Mouse (Mus musculus): ENCODE measurements around the gene Asic1. TPM values are rescaled to one million over a fixed set of nuclear protein-coding genes. Genes with fewer than 3 reads are reported as not detected.

Gene Asic1
- polyA plus RNA-seq, 1 experiment: 2.0 TPM

- no peak overlapping the region for H3ac ChIP-seq (ENCODE audit: control insufficient read depth, insufficient read length)
- no peak overlapping the region for H3K4me3 ChIP-seq
- peaks cover 48% of the 10 kb centered on the region for H3K36me3 ChIP-seq (ENCODE audit: control insufficient read depth, insufficient read depth)
- TF ChIP-seq USF1 (IDR thresholded peaks at IDR 0.05; ENCODE audit: low read depth): no peak
- no peak for TF ChIP-seq POLR2A (IDR thresholded peaks at IDR 0.05; ENCODE audit: insufficient read length, low read depth)
- TF ChIP-seq MYOD1 (IDR thresholded peaks at IDR 0.05; ENCODE audit: control insufficient read depth in 1 of 3, insufficient read length in 2 of 3, low read depth in 2 of 3): no peak
- no peak for TF ChIP-seq POLR2AphosphoS2 (IDR thresholded peaks at IDR 0.05; ENCODE audit: insufficient read length, low read depth)
- no peak for TF ChIP-seq E2F4 (IDR thresholded peaks at IDR 0.05; ENCODE audit: insufficient read depth)
- no peak for TF ChIP-seq MYOG (IDR thresholded peaks at IDR 0.05; ENCODE audit: control insufficient read depth in 1 of 3, insufficient read depth in 1 of 3, insufficient read length in 2 of 3, low read depth in 2 of 3)
- TF ChIP-seq TCF3 (IDR thresholded peaks at IDR 0.05; ENCODE audit: insufficient read length, low read depth): no peak
- TF ChIP-seq REST (IDR thresholded peaks at IDR 0.05; ENCODE audit: insufficient read depth, insufficient read length): no peak
- no peak for TF ChIP-seq CEBPB (IDR thresholded peaks at IDR 0.05; ENCODE audit: insufficient read depth, poor library complexity, severe bottlenecking)
- TF ChIP-seq MAX (IDR thresholded peaks at IDR 0.05; ENCODE audit: low read depth): no peak
- H3K79me2 ChIP-seq (ENCODE audit: control insufficient read depth, insufficient read depth): peaks cover 6% of the 10 kb centered on the region
- H3K4me2 ChIP-seq (ENCODE audit: low read depth): no peak overlapping the region
- no peaks in the 10 kb centered on the region for H3K27me3 ChIP-seq (ENCODE audit: control insufficient read depth, insufficient read depth, insufficient read length)
These were observed 38.0 kb downstream of the Asic1 start for GRCm38 (mm10) chr15:99708176-99708575.

- H3K36me3 ChIP-seq (ENCODE audit: control insufficient read depth, insufficient read depth): peaks cover 59% of the 10 kb centered on the region
- no peak overlapping the region for H3ac ChIP-seq (ENCODE audit: control insufficient read depth, insufficient read length)
- H3K27me3 ChIP-seq (ENCODE audit: control insufficient read depth, insufficient read depth, insufficient read length): no peaks in the 10 kb centered on the region
- no peak for TF ChIP-seq E2F4 (IDR thresholded peaks at IDR 0.05; ENCODE audit: insufficient read depth)
- no peak for TF ChIP-seq POLR2AphosphoS2 (IDR thresholded peaks at IDR 0.05; ENCODE audit: insufficient read length, low read depth)
- TF ChIP-seq MYOD1 (IDR thresholded peaks at IDR 0.05; ENCODE audit: control insufficient read depth in 1 of 3, insufficient read length in 2 of 3, low read depth in 2 of 3): no peak
- TF ChIP-seq SRF (IDR thresholded peaks at IDR 0.05; ENCODE audit: control insufficient read depth, insufficient read length, low read depth): no peak
- no peak for TF ChIP-seq MYOG (IDR thresholded peaks at IDR 0.05; ENCODE audit: control insufficient read depth in 1 of 3, insufficient read depth in 1 of 3, insufficient read length in 2 of 3, low read depth in 2 of 3)
- TF ChIP-seq TCF12 (IDR thresholded peaks at IDR 0.05; ENCODE audit: insufficient read depth, poor library complexity, severe bottlenecking): no peak
- no peak for TF ChIP-seq REST (IDR thresholded peaks at IDR 0.05; ENCODE audit: insufficient read depth, insufficient read length)
- no peak overlapping the region for H3K4me2 ChIP-seq (ENCODE audit: low read depth)
- no peak overlapping the region for H3K4me3 ChIP-seq
- H3K79me2 ChIP-seq (ENCODE audit: control insufficient read depth, insufficient read depth): no peaks in the 10 kb centered on the region
These were observed 40.3 kb downstream of the Asic1 start for GRCm38 (mm10) chr15:99710221-99711190.

- TF ChIP-seq CEBPB (IDR thresholded peaks at IDR 0.05; ENCODE audit: insufficient read depth, poor library complexity, severe bottlenecking): no peak
- no peak for TF ChIP-seq MYOD1 (IDR thresholded peaks at IDR 0.05; ENCODE audit: control insufficient read depth in 1 of 3, insufficient read length in 2 of 3, low read depth in 2 of 3)
- no peak for TF ChIP-seq SRF (IDR thresholded peaks at IDR 0.05; ENCODE audit: control insufficient read depth, insufficient read length, low read depth)
- no peak for TF ChIP-seq POLR2A (IDR thresholded peaks at IDR 0.05; ENCODE audit: insufficient read length, low read depth)
- TF ChIP-seq TCF12 (IDR thresholded peaks at IDR 0.05; ENCODE audit: insufficient read depth, poor library complexity, severe bottlenecking): no peak
- no peak for TF ChIP-seq REST (IDR thresholded peaks at IDR 0.05; ENCODE audit: insufficient read depth, insufficient read length)
- no peak for TF ChIP-seq POLR2AphosphoS2 (IDR thresholded peaks at IDR 0.05; ENCODE audit: insufficient read length, low read depth)
- TF ChIP-seq E2F4 (IDR thresholded peaks at IDR 0.05; ENCODE audit: insufficient read depth): no peak
- no peak for TF ChIP-seq MAX (IDR thresholded peaks at IDR 0.05; ENCODE audit: low read depth)
- TF ChIP-seq MYOG (IDR thresholded peaks at IDR 0.05; ENCODE audit: control insufficient read depth in 1 of 3, insufficient read depth in 1 of 3, insufficient read length in 2 of 3, low read depth in 2 of 3): no peak
- no peak for TF ChIP-seq TCF3 (IDR thresholded peaks at IDR 0.05; ENCODE audit: insufficient read length, low read depth)
- no peak for TF ChIP-seq USF1 (IDR thresholded peaks at IDR 0.05; ENCODE audit: low read depth)
- no peaks in the 10 kb centered on the region for H3K79me2 ChIP-seq (ENCODE audit: control insufficient read depth, insufficient read depth)
- H3K4me2 ChIP-seq (ENCODE audit: low read depth): no peak overlapping the region
- H3ac ChIP-seq (ENCODE audit: control insufficient read depth, insufficient read length): no peak overlapping the region
- no peak overlapping the region for H3K4me3 ChIP-seq
- H3K36me3 ChIP-seq (ENCODE audit: control insufficient read depth, insufficient read depth): peaks cover 54% of the 10 kb centered on the region
- no peaks in the 10 kb centered on the region for H3K27me3 ChIP-seq (ENCODE audit: control insufficient read depth, insufficient read depth, insufficient read length)
These were observed 41.3 kb downstream of the Asic1 start for GRCm38 (mm10) chr15:99711491-99711890.

- TF ChIP-seq POLR2A (IDR thresholded peaks at IDR 0.05; ENCODE audit: insufficient read length, low read depth) (no peak), TCF3 (IDR thresholded peaks at IDR 0.05; ENCODE audit: insufficient read length, low read depth) (no peak), POLR2AphosphoS2 (IDR thresholded peaks at IDR 0.05; ENCODE audit: insufficient read length, low read depth) (no peak), MAX (IDR thresholded peaks at IDR 0.05; ENCODE audit: low read depth) (no peak), E2F4 (IDR thresholded peaks at IDR 0.05; ENCODE audit: insufficient read depth) (no peak), MYOD1 (IDR thresholded peaks at IDR 0.05; ENCODE audit: control insufficient read depth in 1 of 3, insufficient read length in 2 of 3, low read depth in 2 of 3) (no peak), USF1 (IDR thresholded peaks at IDR 0.05; ENCODE audit: low read depth) (no peak), CEBPB (IDR thresholded peaks at IDR 0.05; ENCODE audit: insufficient read depth, poor library complexity, severe bottlenecking) (no peak), REST (IDR thresholded peaks at IDR 0.05; ENCODE audit: insufficient read depth, insufficient read length) (no peak), SRF (IDR thresholded peaks at IDR 0.05; ENCODE audit: control insufficient read depth, insufficient read length, low read depth) (no peak), MYOG (IDR thresholded peaks at IDR 0.05; ENCODE audit: control insufficient read depth in 1 of 3, insufficient read depth in 1 of 3, insufficient read length in 2 of 3, low read depth in 2 of 3) (no peak), TCF12 (IDR thresholded peaks at IDR 0.05; ENCODE audit: insufficient read depth, poor library complexity, severe bottlenecking) (no peak)
- H3K4me3 ChIP-seq: no peak overlapping the region
- H3ac ChIP-seq (ENCODE audit: control insufficient read depth, insufficient read length): no peak overlapping the region
- no peaks in the 10 kb centered on the region for H3K79me2 ChIP-seq (ENCODE audit: control insufficient read depth, insufficient read depth)
- H3K36me3 ChIP-seq (ENCODE audit: control insufficient read depth, insufficient read depth): peaks cover 45% of the 10 kb centered on the region
- H3K4me2 ChIP-seq (ENCODE audit: low read depth): no peak overlapping the region
- no peaks in the 10 kb centered on the region for H3K27me3 ChIP-seq (ENCODE audit: control insufficient read depth, insufficient read depth, insufficient read length)
These were observed 42.7 kb downstream of the Asic1 start for GRCm38 (mm10) chr15:99712666-99713559.

All from myocyte (in vitro differentiated cells).